Mouse (Mus musculus) CH12.LX (cell line): ENCODE measurements around the gene Aifm3. TPM values are rescaled to one million over a fixed set of nuclear protein-coding genes. Genes with fewer than 3 reads are reported as not detected.
"Not testable (repeated sequence)": the region's sequence is repeated elsewhere in the genome, so short reads cannot be mapped to it uniquely, and the experiment has no call there.

Experiments used
- DNase-seq: peaks from one replicate; pipeline ENCODE4 v3.0.0-alpha.2; 2013; ENCODE audit errors: extremely low read depth
- H3K27ac ChIP-seq: 2 replicates; pipeline ENCODE4 v1.5.1; 2012; ENCODE audit warnings: low read depth, mild to moderate bottlenecking, control low read depth, moderate library complexity; ENCODE audit not compliant: insufficient read depth
- H3K27me3 ChIP-seq: replicated peaks from 2 replicates; pipeline ENCODE3; 2012; ENCODE audit warnings: inconsistent platforms
- H3K36me3 ChIP-seq, 2 experiments: replicated peaks in 1 of 2; 2 replicates each; pipeline versions ENCODE3 to v1.6.1; 2012; ENCODE audit warnings: inconsistent platforms in 1 of 2, low read length in 1 of 2, mild to moderate bottlenecking in 1 of 2, mixed read lengths in 1 of 2, moderate library complexity in 1 of 2; ENCODE audit not compliant: control insufficient read depth in 1 of 2, insufficient read depth in 1 of 2
- H3K4me1 ChIP-seq, 2 experiments: 2 replicates each; pipeline ENCODE4 v1.6.1; 2012; ENCODE audit warnings: inconsistent platforms in 1 of 2, moderate library complexity in 1 of 2; ENCODE audit not compliant: insufficient read depth in 2 of 2, control insufficient read depth in 1 of 2
- H3K4me2 ChIP-seq: 2 replicates; pipeline ENCODE4 v1.6.1; 2012; ENCODE audit warnings: low read depth, mild to moderate bottlenecking, control low read depth; ENCODE audit not compliant: poor library complexity, insufficient read depth, severe bottlenecking
- H3K4me3 ChIP-seq, 3 experiments: fragments of 150-350 bp in 1 of 3; sonication (generic) in 1 of 3; replicated peaks in 1 of 3; 2 replicates each; pipeline versions ENCODE3 to v1.5.1; 2011 to 2012; ENCODE audit warnings: low read depth in 2 of 3, low read length in 2 of 3, mild to moderate bottlenecking in 2 of 3, moderate library complexity in 2 of 3, control low read depth in 1 of 3, improper control_type of control experiment in 1 of 3, inconsistent platforms in 1 of 3, mixed read lengths in 1 of 3; ENCODE audit not compliant: poor library complexity in 1 of 3
- H3K79me2 ChIP-seq: replicated peaks from 2 replicates; pipeline ENCODE4 v1.6.1; 2012; ENCODE audit warnings: mild to moderate bottlenecking, moderate library complexity; ENCODE audit not compliant: control insufficient read depth, poor library complexity, insufficient read depth, severe bottlenecking; ENCODE audit errors: extremely low read depth
- H3K9ac ChIP-seq: 2 replicates; pipeline ENCODE4 v1.6.1; 2012; ENCODE audit warnings: low read depth, mild to moderate bottlenecking, control low read depth, moderate library complexity; ENCODE audit not compliant: insufficient read depth
- H3K9me3 ChIP-seq: replicated peaks from 2 replicates; pipeline ENCODE3; 2012; ENCODE audit warnings: low read length, inconsistent platforms, mixed read lengths
- BHLHE40 ChIP-seq: IDR thresholded peaks from 2 replicates; pipeline ENCODE4 v1.6.1; 2011; ENCODE audit warnings: mild to moderate bottlenecking, low read depth, low read length, improper control_type of control experiment
- E2F4 ChIP-seq: IDR thresholded peaks from 2 replicates; pipeline ENCODE4 v1.6.1; 2011; ENCODE audit warnings: low read depth, low read length, improper control_type of control experiment; ENCODE audit not compliant: insufficient replicate concordance
- EP300 ChIP-seq: IDR thresholded peaks from 2 replicates; pipeline ENCODE4 v1.6.1; 2011; ENCODE audit warnings: low read length, improper control_type of control experiment
- ETS1 ChIP-seq: conservative IDR thresholded peaks from 2 replicates; pipeline ENCODE4 v1.6.1; 2012; ENCODE audit warnings: low read depth, mild to moderate bottlenecking, inconsistent platforms, low read length, improper control_type of control experiment, moderate library complexity
- JUND ChIP-seq: conservative IDR thresholded peaks from 2 replicates; pipeline ENCODE4 v1.6.1; 2011; ENCODE audit warnings: low read depth, low read length, improper control_type of control experiment
- MAX ChIP-seq: IDR thresholded peaks from 2 replicates; pipeline ENCODE4 v1.6.1; 2011; ENCODE audit warnings: low read length, improper control_type of control experiment
- MAZ ChIP-seq: IDR thresholded peaks from 2 replicates; pipeline ENCODE4 v1.6.1; 2012; ENCODE audit warnings: low read depth, mild to moderate bottlenecking, inconsistent platforms, low read length, improper control_type of control experiment, moderate library complexity
- MYC ChIP-seq: IDR thresholded peaks from 2 replicates; pipeline ENCODE4 v1.6.1; 2011; ENCODE audit warnings: low read depth, mild to moderate bottlenecking, improper control_type of control experiment, low read length
- POLR2A ChIP-seq: IDR thresholded peaks from 2 replicates; pipeline ENCODE4 v1.6.1; 2011; ENCODE audit warnings: low read depth, mild to moderate bottlenecking, improper control_type of control experiment, low read length
- RAD21 ChIP-seq: IDR thresholded peaks from 2 replicates; pipeline ENCODE4 v1.6.1; 2011; ENCODE audit warnings: low read depth, mild to moderate bottlenecking, low read length, improper control_type of control experiment, moderate library complexity
- RCOR1 ChIP-seq: conservative IDR thresholded peaks from 2 replicates; pipeline ENCODE4 v1.6.1; 2012; ENCODE audit warnings: low read depth, mild to moderate bottlenecking, inconsistent platforms, low read length, improper control_type of control experiment
- SIN3A ChIP-seq: IDR thresholded peaks from 2 replicates; pipeline ENCODE4 v1.6.1; 2012; ENCODE audit warnings: low read length, improper control_type of control experiment, inconsistent platforms
- TBP ChIP-seq: conservative IDR thresholded peaks from 2 replicates; pipeline ENCODE4 v1.6.1; 2011; ENCODE audit warnings: low read depth, low read length, improper control_type of control experiment
- USF1 ChIP-seq: IDR thresholded peaks from 2 replicates; pipeline ENCODE4 v1.6.1; 2014; ENCODE audit warnings: low read depth, mild to moderate bottlenecking, inconsistent platforms, low read length, improper control_type of control experiment
- USF2 ChIP-seq: conservative IDR thresholded peaks from 2 replicates; pipeline ENCODE4 v1.6.1; 2011; ENCODE audit warnings: low read depth, low read length, improper control_type of control experiment
- dilution Hi-C: fragments of 300-500 bp; cut with MboI; formaldehyde crosslinking; loops from 2 replicates; pipeline ENCODE4 v1.14.3; 2020; ENCODE audit warnings: low sequenced_read_pairs; ENCODE audit not compliant: extremely low pct_unique_long_range_greater_than_20kb, extremely low pct_ligation_motif_present
- in situ Hi-C: fragments of 300-500 bp; cut with MboI; formaldehyde crosslinking; loops from 3 replicates; pipeline ENCODE4 v1.14.3; 2019; ENCODE audit warnings: low sequenced_read_pairs, low pct_ligation_motif_present, low pct_unique_long_range_greater_than_20kb, mixed read lengths
- polyA plus RNA-seq: library from polyadenylated mRNA; unstranded; fragments of >175 nt; gene quantifications from 2 replicates; pipeline ENCODE4 v1.2.1, GENCODE M21; 2012; ENCODE audit warnings: low read depth; ENCODE audit not compliant: insufficient read length
- total RNA-seq, 2 experiments: library from RNA; depleted of rRNA; stranded (reverse); fragments of 300-350 nt in 1 of 2; fragments of >200 nt in 1 of 2; gene quantifications; 2 replicates each; pipeline ENCODE4 v1.2.3; 2012 to 2014

The Aifm3 gene
- total and polyA plus RNA-seq, 3 experiments, result not detected

GRCm38 (mm10) chr16:17553910-17554685, 64.7 kb downstream of the Aifm3 start:
- Histone ChIP-seq H3K9ac (peak overlapping the region; percentile 14; the same call in 1 of the 2 replicates), H3K27me3 (peaks cover 13% of the 10 kb centered on the region), H3K27ac (no peak overlapping the region), H3K4me3 (peak overlapping the region; percentile 54 to 57 (median 57)), H3K9me3 (no peaks in the 10 kb centered on the region), H3K4me2 (peak overlapping the region; percentile 57), H3K79me2 (no peaks in the 10 kb centered on the region), H3K4me1 (peaks cover 22 to 38% of the 10 kb centered on the region in 2 experiments), H3K36me3 (no peaks in the 10 kb centered on the region)
- in situ Hi-C loops (loop anchor here (5.0 to 10.0 kb wide), 2 partner anchors 33 to 181 kb away; partner anchors contain the start of gene Med15), dilution Hi-C loops (no loop called here)
- peak; percentile 99 for DNase-seq
- TF ChIP-seq E2F4 (no peak), SIN3A (0 out of 2 replicates have a peak, but pooled peaks have one; percentile 38), RCOR1 (no peak), POLR2A (peak; percentile 61), USF2 (0 out of 2 replicates have a peak, but pooled peaks have one; percentile 42), EP300 (no peak), BHLHE40 (peak; percentile 84), MAX (0 out of 2 replicates have a peak, but pooled peaks have one; percentile 16), USF1 (peak; percentile 68)

- peak overlapping the region; percentile 57 for H3K4me2 ChIP-seq
- 0 out of 2 replicates have a peak, but pooled peaks have one; percentile 1 for TF ChIP-seq SIN3A
- TF ChIP-seq, all 38 proteins: peak for 1; not testable (repeated sequence) for 37
- H3K9ac ChIP-seq, H3K79me2 ChIP-seq, dilution Hi-C loops, H3K27ac ChIP-seq, H3K9me3 ChIP-seq, H3K36me3 ChIP-seq: not testable (repeated sequence)
- DNase-seq, result peak; percentile 51
- H3K4me3 ChIP-seq, result peak overlapping the region in 1 of 3 experiments; percentile 54
- H3K4me1 ChIP-seq, result peaks cover 22 to 38% of the 10 kb centered on the region in 2 experiments
- in situ Hi-C loops, result loop anchor here (5.0 to 10.0 kb wide), 3 partner anchors 33 to 180 kb away; partner anchors contain the start of genes Med15 and Smpd4
- H3K27me3 ChIP-seq, result peaks cover 19% of the 10 kb centered on the region
Observed at GRCm38 (mm10) chr16:17554702-17555101, 65.3 kb downstream of the Aifm3 start.

DNA sequence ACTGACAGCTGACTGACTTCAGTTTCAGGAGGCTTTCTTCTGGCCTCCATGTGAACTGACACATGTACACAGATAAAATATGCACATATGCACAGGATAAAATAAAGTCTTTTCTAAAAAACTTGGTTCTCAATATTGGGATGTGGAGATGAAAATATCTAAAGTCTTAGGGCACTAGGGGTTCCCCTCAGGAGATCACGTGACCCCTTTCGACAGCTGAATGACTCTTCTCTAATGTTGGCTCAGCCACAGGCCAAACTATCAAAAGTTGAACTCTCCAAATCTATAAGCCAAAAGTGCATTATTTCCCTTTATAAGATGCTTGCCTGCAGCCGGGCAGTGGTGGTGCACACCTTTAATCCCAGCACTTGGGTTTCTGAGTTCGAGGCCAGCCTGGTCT, 66.8 kb downstream of the Aifm3 start:
- Histone ChIP-seq H3K4me1 (peaks cover 22 to 38% of the 10 kb centered on the region in 2 experiments), H3K9me3 (no peaks in the 10 kb centered on the region), H3K4me3 (no peak overlapping the region), H3K36me3 (no peaks in the 10 kb centered on the region), H3K27ac (no peak overlapping the region), H3K27me3 (peaks cover 28% of the 10 kb centered on the region), H3K9ac (no peak overlapping the region), H3K79me2 (no peaks in the 10 kb centered on the region), H3K4me2 (no peak overlapping the region)
- DNase-seq, result no peak
- dilution Hi-C loops (no loop called here), in situ Hi-C loops (loop anchor here (5.0 to 10.0 kb wide), 2 partner anchors 61 to 179 kb away; partner anchors contain the start of genes Med15 and Smpd4)
- TF ChIP-seq TBP (no peak), MAZ (no peak), MYC (no peak), USF1 (peak; percentile 15; the same call in 1 of the 2 replicates), RAD21 (no peak), ETS1 (no peak), JUND (no peak)
